Mouse (Mus musculus): ENCODE measurements at regions not wholly inside any gene's neighbourhood (a gene's known extent, or its start where the extent isn't known, plus 50 kb on each side); places are given as distances from the start of the nearest gene placed in this dataset.

DNA sequence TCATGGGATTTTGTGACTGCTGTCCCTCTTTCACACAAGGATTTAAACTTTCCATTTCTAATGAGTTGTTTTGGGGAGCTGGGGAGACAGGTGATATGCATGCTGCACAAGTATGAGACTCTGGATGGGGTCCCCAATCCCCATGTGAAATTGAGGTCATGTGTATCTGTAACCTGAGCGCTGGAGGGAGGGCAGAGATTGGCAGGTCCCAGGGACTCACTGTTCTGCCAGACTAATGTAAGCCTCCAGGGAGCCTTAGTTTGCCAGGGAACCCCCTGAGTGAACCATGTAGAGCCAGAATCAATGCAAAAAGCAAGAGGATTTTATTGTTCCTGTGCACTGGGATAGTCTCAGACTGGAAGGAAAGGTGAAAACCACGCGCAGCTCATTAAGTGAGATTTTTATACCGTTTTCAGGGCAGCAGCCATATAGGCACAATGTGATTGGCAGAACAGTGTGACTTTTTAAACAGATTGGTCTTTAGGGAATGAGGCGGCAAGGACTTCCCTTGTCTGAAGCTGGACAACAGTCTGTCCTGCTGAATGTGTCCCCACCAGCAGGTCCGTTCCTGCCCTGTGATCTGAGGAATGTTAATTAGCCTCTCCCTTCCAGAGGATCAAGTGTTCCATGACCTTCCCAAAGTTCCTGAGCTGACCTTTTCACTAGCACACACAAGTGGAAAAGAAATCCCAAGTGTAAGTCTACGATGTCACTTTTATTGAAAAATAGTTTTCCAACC lies 59.9 kb upstream of the Oxgr1 start:
- no peak overlapping the region for H3K4me3 ChIP-seq
- no peaks in the 10 kb centered on the region for H3K4me1 ChIP-seq (replicated peaks)
- ATAC-seq (replicated peaks; ENCODE audit: insufficient number of reproducible peaks, insufficient read depth, low FRiP score, low read depth), result no peak
- 64% methylated on average over 7 of the region's 7 CpGs for WGBS
- H3K4me2 ChIP-seq, result no peak overlapping the region
- H3K36me3 ChIP-seq, result no peaks in the 10 kb centered on the region
- H3K9me3 ChIP-seq (replicated peaks), result 0 out of 2 replicates have a peak, but pooled peaks cover 4% of the 10 kb centered on the region
- H3K27ac ChIP-seq, result no peak overlapping the region
- H3K9ac ChIP-seq, result no peak overlapping the region
- no peaks in the 10 kb centered on the region for H3K27me3 ChIP-seq

DNA sequence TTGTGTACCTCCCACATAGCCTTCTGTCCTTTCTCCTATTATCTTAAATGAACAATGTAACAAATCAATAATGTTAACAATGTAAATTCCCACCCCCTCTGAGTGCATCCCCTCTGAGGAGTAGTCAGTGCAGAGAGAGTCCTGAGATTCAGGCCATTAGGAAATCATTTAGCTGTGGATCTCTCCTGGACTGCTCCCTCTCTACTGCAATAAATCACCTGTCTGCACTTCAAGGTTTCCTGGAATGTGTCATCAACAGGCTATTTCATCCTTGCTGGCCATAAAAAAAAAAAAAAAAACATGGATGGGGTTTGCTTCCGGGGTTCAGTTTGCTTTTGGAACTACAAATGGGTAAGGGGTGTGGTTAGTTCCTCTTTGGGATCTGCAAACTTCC lies 60.5 kb upstream of the Oxgr1 start:
- H3K27ac ChIP-seq, result no peak overlapping the region
- no peak overlapping the region for H3K9ac ChIP-seq
- no peak for ATAC-seq (replicated peaks; ENCODE audit: insufficient number of reproducible peaks, insufficient read depth, low FRiP score, low read depth)
- WGBS, result 50% methylated on average over 1 of the region's 1 CpGs
- H3K9me3 ChIP-seq (replicated peaks), result 0 out of 2 replicates have a peak, but pooled peaks cover 4% of the 10 kb centered on the region
- H3K4me1 ChIP-seq (replicated peaks), result no peaks in the 10 kb centered on the region
- H3K4me2 ChIP-seq, result no peak overlapping the region
- H3K36me3 ChIP-seq, result no peaks in the 10 kb centered on the region
- no peaks in the 10 kb centered on the region for H3K27me3 ChIP-seq
- no peak overlapping the region for H3K4me3 ChIP-seq

DNA sequence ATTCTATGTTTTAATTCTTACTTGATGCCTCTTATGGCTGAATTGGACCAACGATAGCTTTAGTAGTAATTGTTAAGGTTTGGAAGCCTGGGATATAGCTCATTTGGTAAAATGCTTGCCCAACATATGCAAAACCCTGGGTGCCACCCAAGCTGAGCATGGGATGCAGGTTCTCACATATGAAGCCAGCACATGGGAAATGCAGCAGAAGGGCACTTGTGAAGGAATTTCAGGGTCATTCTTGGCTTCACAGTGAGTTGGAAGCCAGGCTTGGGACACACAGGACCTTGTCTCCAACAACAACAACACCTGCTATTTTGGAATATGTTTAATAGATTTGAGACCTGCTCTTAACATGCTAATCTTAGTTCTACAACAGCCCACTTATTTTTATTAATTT lies 67.6 kb upstream of the Oxgr1 start:
- Histone ChIP-seq H3K9me3 (replicated peaks) (no peaks in the 10 kb centered on the region), H3K9ac (no peak overlapping the region), H3K27ac (no peak overlapping the region), H3K27me3 (no peaks in the 10 kb centered on the region), H3K4me1 (replicated peaks) (no peaks in the 10 kb centered on the region), H3K36me3 (no peaks in the 10 kb centered on the region), H3K4me2 (no peak overlapping the region), H3K4me3 (no peak overlapping the region)
- ATAC-seq (replicated peaks; ENCODE audit: insufficient number of reproducible peaks, insufficient read depth, low FRiP score, low read depth), result no peak
- WGBS, result 98% methylated on average over 1 of the region's 1 CpGs

DNA sequence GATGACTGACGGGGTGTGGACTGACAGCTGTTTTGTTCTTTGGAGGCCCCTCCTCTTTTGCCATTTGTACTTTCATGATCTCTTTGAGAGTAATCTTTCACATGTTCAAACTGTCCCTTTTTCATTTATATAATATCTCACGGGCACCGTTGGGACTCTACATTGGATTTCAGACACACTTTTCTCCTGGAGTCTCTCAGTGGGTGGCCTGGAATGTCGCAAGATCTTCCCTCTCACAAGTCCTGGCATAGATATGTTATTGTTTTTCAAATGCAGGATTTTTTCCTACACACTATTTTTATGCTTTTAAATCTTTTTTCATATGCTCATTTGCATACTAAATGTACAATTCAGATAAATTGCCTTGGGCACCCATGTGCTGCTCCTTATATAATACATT lies 71.1 kb upstream of the Oxgr1 start:
- WGBS, result 61% methylated on average over 4 of the region's 4 CpGs

DNA sequence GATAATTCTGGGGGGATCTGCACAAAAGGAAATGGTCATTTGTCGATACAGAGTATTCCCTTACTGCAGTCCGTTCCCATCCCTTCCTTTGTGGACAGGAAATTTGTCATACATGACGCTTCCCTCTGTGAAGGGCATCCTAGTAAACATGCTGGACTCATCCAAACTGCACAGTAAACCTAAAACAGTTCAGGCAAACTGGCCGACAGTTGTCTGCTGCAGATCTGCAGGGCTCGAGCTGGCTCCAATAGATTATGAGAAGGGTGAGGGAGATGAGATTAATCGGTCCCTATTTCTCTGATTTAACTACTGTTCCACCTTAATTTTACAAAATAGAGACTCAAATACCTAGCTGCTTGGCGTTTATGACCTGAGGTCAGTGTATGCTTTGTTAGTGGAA lies 76.3 kb upstream of the Oxgr1 start:
- no peaks in the 10 kb centered on the region for H3K27me3 ChIP-seq
- no peaks in the 10 kb centered on the region for H3K9me3 ChIP-seq (replicated peaks)
- no peak overlapping the region for H3K9ac ChIP-seq
- no peak for ATAC-seq (replicated peaks; ENCODE audit: insufficient number of reproducible peaks, insufficient read depth, low FRiP score, low read depth)
- WGBS, result 75% methylated on average over 7 of the region's 7 CpGs
- H3K27ac ChIP-seq, result peak overlapping the region; percentile 84
- H3K4me3 ChIP-seq, result no peak overlapping the region
- no peak overlapping the region for H3K4me2 ChIP-seq
- peaks cover 12% of the 10 kb centered on the region for H3K4me1 ChIP-seq (replicated peaks)
- no peaks in the 10 kb centered on the region for H3K36me3 ChIP-seq

More for the DNA sequence above, 71.1 kb upstream of the Oxgr1 start:
- H3K36me3 ChIP-seq, result no peaks in the 10 kb centered on the region
- no peak overlapping the region for H3K9ac ChIP-seq
- H3K27me3 ChIP-seq, result no peaks in the 10 kb centered on the region
- H3K4me3 ChIP-seq, result no peak overlapping the region
- peaks cover under 1% of the 10 kb centered on the region; the same call in 1 of the 2 replicates for H3K4me1 ChIP-seq (replicated peaks)
- H3K9me3 ChIP-seq (replicated peaks), result no peaks in the 10 kb centered on the region
- H3K27ac ChIP-seq, result no peak overlapping the region
- no peak overlapping the region for H3K4me2 ChIP-seq
- ATAC-seq (replicated peaks; ENCODE audit: insufficient number of reproducible peaks, insufficient read depth, low FRiP score, low read depth), result no peak

DNA sequence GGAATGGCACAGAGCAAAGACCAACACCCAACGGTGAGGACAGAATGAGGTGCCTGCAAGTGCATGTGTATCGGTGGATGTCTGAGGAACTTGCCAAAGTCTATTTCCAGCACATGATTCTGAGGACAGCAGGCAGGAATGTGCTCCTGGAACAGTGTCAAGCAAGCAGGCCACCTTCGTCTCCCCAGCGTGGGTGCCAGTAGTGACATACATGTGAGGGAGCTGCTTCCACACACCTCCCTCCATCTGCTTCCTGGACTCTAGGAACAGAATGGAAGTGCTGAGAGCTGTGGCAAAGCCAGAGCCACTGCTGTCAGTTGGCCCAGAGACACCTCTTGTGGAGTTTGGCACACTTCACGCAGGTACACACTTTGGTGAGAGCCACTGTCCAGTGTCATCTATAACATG lies 76.9 kb upstream of the Oxgr1 start:
- WGBS, result 38% methylated on average over 5 of the region's 5 CpGs
- peak; percentile 88 for ATAC-seq (replicated peaks; ENCODE audit: insufficient number of reproducible peaks, insufficient read depth, low FRiP score, low read depth)
- H3K9ac ChIP-seq, result no peak overlapping the region
- H3K9me3 ChIP-seq (replicated peaks), result no peaks in the 10 kb centered on the region
- H3K4me2 ChIP-seq, result no peak overlapping the region
- H3K27ac ChIP-seq, result peak overlapping the region; percentile 84
- no peak overlapping the region for H3K4me3 ChIP-seq
- no peaks in the 10 kb centered on the region for H3K36me3 ChIP-seq
- peaks cover 12% of the 10 kb centered on the region for H3K4me1 ChIP-seq (replicated peaks)
- H3K27me3 ChIP-seq, result no peaks in the 10 kb centered on the region

DNA sequence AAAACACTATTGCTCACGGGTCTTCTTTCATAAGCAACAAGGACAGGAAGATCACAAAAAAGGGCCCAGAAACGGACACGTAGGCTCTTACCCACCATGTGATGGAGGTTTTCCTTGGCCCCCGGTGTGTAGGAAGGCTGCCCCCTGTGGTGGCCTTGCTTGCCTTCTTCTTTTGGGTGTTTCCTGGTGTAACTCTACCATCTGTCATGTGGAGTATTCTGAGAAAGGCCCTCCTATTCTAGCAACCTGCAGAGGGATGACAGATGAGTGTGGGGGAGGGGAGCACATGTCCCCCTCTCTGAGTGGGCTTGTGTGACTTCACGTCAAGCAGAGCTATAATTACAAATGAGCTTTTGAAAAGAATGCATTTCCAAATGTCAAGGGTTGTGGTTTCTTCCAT lies 77.3 kb upstream of the Oxgr1 start:
- peaks cover 12% of the 10 kb centered on the region for H3K4me1 ChIP-seq (replicated peaks)
- H3K9ac ChIP-seq, result no peak overlapping the region
- H3K9me3 ChIP-seq (replicated peaks), result no peaks in the 10 kb centered on the region
- 61% methylated on average over 5 of the region's 5 CpGs for WGBS
- no peak for ATAC-seq (replicated peaks; ENCODE audit: insufficient number of reproducible peaks, insufficient read depth, low FRiP score, low read depth)
- H3K4me2 ChIP-seq, result no peak overlapping the region
- no peaks in the 10 kb centered on the region for H3K36me3 ChIP-seq
- H3K27me3 ChIP-seq, result no peaks in the 10 kb centered on the region
- peak overlapping the region; percentile 84 for H3K27ac ChIP-seq
- no peak overlapping the region for H3K4me3 ChIP-seq

DNA sequence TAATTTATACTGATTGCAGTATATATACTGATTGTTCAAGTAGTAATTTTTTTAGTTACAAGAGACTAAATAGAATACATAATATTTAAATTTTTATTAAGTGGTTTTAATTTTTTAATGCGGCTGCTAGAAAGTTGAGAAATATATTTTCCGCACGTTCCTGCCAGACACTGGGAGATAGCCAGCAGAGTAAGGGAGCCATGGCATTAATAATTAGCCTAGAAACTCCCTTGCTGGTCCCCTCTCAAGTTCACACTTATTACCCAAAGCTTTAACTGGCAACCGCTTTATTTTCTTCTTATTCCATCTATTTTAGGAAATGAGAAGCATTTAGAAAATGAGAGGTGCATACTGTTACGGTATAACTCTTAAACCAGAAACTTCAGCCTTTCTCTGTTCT lies 78.0 kb upstream of the Oxgr1 start:
- WGBS, result 88% methylated on average over 5 of the region's 5 CpGs

DNA sequence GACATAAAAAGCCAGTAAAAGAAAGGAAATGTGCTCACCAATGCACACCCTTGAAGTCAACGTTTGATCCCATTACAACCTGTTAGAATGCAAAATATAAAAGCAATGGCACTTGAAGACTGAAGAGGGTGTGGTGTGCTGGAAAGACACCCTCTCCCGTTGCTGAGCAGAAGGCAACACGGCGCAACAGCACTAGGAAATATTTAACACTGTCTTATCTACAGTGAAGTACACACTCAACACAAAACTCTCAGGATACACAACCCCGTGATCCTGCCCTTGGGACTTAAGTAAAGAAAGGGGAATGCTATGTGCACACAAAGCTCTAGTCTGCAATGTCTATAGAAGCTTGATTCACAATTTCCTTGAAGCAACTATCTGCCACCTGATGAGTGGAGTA lies 83.1 kb upstream of the Oxgr1 start:
- no peaks in the 10 kb centered on the region for H3K27me3 ChIP-seq
- H3K4me3 ChIP-seq, result no peak overlapping the region
- H3K9me3 ChIP-seq (replicated peaks), result no peaks in the 10 kb centered on the region
- no peak overlapping the region for H3K4me2 ChIP-seq
- H3K36me3 ChIP-seq, result no peaks in the 10 kb centered on the region
- no peak overlapping the region for H3K9ac ChIP-seq
- no peak for ATAC-seq (replicated peaks; ENCODE audit: insufficient number of reproducible peaks, insufficient read depth, low FRiP score, low read depth)
- 70% methylated on average over 5 of the region's 5 CpGs for WGBS
- H3K4me1 ChIP-seq (replicated peaks), result no peaks in the 10 kb centered on the region
- no peak overlapping the region for H3K27ac ChIP-seq

More for the DNA sequence above, 78.0 kb upstream of the Oxgr1 start:
- H3K36me3 ChIP-seq, result no peaks in the 10 kb centered on the region
- no peak overlapping the region for H3K9ac ChIP-seq
- peaks cover 12% of the 10 kb centered on the region for H3K4me1 ChIP-seq (replicated peaks)
- no peaks in the 10 kb centered on the region for H3K27me3 ChIP-seq
- no peak overlapping the region for H3K4me3 ChIP-seq
- H3K27ac ChIP-seq, result no peak overlapping the region
- H3K9me3 ChIP-seq (replicated peaks), result no peaks in the 10 kb centered on the region
- no peak overlapping the region for H3K4me2 ChIP-seq
- ATAC-seq (replicated peaks; ENCODE audit: insufficient number of reproducible peaks, insufficient read depth, low FRiP score, low read depth), result no peak

DNA sequence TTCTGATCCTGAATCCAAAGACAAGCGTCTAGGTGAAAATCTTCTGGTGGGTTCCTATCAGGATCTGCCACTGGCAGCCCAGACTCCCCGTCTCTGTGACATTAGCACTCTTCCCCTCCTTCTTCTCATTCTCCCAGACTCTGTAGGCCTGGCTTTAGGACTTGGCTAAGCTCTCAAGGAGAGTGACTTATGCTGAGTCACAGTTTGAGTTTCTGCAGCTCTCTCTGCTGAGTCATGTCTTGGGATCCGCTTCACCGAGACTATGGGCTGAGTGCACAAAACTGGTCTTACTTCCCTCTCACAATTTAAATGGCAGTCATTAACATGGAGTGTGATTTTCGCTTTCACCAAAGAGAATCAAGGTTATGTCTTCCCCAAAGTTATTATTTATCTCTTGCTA lies 85.2 kb upstream of the Oxgr1 start:
- Histone ChIP-seq H3K4me1 (replicated peaks) (no peaks in the 10 kb centered on the region), H3K9ac (no peak overlapping the region), H3K4me3 (no peak overlapping the region), H3K9me3 (replicated peaks) (no peaks in the 10 kb centered on the region), H3K27ac (no peak overlapping the region), H3K27me3 (no peaks in the 10 kb centered on the region), H3K36me3 (no peaks in the 10 kb centered on the region), H3K4me2 (no peak overlapping the region)
- WGBS, result 67% methylated on average over 5 of the region's 5 CpGs
- ATAC-seq (replicated peaks; ENCODE audit: insufficient number of reproducible peaks, insufficient read depth, low FRiP score, low read depth), result no peak

DNA sequence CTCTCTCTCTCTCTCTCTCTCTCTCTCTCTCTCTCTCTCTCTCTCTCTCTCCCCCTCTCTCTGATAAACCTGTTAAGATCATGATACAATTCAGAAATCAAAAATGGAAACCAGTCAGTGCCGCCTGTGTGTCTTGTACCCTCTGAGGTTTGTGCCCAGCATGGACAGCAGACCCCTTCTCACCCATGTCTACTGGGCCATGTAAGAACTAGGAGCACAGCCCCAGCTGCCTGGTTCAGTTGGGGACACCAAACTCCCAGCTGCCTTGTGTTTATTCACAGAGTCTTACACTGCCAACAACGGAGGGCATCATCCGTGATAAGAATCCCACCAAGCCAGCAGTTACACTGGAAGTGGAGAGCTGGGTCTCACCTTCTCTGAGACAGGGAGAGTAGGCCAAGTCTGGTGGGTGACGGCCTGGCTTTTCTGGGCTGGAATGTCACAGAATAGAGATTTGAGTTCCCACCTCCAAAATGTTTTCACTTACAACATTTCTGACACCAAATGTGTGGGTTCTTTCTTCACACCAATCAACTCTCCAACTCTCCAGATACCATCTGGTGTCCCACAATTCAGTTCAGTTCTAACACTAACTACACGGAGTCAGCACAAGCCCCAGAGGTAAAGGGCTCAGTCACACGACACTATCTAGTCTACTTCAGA lies 92.2 kb upstream of the Oxgr1 start:
- ATAC-seq (replicated peaks; ENCODE audit: insufficient number of reproducible peaks, insufficient read depth, low FRiP score, low read depth), result no peak
- Histone ChIP-seq H3K9me3 (replicated peaks) (no peaks in the 10 kb centered on the region), H3K4me3 (no peak overlapping the region), H3K4me2 (no peak overlapping the region), H3K36me3 (no peaks in the 10 kb centered on the region), H3K9ac (no peak overlapping the region), H3K27ac (no peak overlapping the region), H3K27me3 (no peaks in the 10 kb centered on the region), H3K4me1 (replicated peaks) (peaks cover 8% of the 10 kb centered on the region; the same call in 1 of the 2 replicates)
- 65% methylated on average over 6 of the region's 6 CpGs for WGBS

DNA sequence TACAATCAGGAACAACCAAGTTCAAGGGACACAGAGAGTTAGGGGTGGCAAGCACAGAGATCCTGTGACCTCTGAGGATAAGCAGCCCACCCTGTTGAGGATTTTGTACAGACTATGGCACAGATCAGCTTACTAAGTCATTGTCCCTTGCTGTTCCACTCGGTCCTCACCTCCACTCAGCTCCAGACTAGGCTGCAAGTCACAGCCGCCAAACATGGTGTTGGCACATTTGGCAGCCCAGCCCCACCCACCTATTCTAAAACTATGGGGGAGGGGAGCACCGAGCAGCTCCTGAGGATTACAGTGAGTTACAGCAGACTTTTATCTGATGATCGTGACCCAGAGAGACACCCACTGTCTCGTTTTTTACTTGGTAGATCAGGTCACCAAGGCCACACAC lies 93.0 kb upstream of the Oxgr1 start:
- Histone ChIP-seq H3K4me3 (no peak overlapping the region), H3K4me1 (replicated peaks) (peaks cover 12% of the 10 kb centered on the region), H3K4me2 (no peak overlapping the region), H3K36me3 (no peaks in the 10 kb centered on the region), H3K27ac (no peak overlapping the region), H3K27me3 (no peaks in the 10 kb centered on the region), H3K9ac (no peak overlapping the region), H3K9me3 (replicated peaks) (no peaks in the 10 kb centered on the region)
- WGBS, result 31% methylated on average over 5 of the region's 5 CpGs
- ATAC-seq (replicated peaks; ENCODE audit: insufficient number of reproducible peaks, insufficient read depth, low FRiP score, low read depth), result no peak

Data from heart, embryonic 15.5 days (tissue).